Mouse (Mus musculus) embryonic facial prominence, embryonic 14.5 days (tissue): ENCODE results near the gene Cntnap5a. TPM values are rescaled to one million over a fixed set of nuclear protein-coding genes. Genes with fewer than 3 reads are reported as not detected.

Source experiments
- ATAC-seq: fragments of 200-750 bp; cut with Nextera tagmentation; 2 replicates; pipeline ENCODE4 v1.8.0; 2017; ENCODE audit warnings: low read depth, moderate number of reproducible peaks, moderate TSS enrichment
- DNase-seq: peaks from one replicate; pipeline ENCODE4 v3.0.0-alpha.2; 2015; ENCODE audit warnings: low spot score
- H3K27ac ChIP-seq: fragments of 300-500 bp; sonication (generic); replicated peaks from 2 replicates; pipeline ENCODE4 v1.5.1; 2014; ENCODE audit warnings: low read depth, mild to moderate bottlenecking, low read length, moderate library complexity
- H3K27me3 ChIP-seq: fragments of 300-500 bp; sonication (generic); replicated peaks from 2 replicates; pipeline ENCODE4 v1.6.1; 2014; ENCODE audit warnings: low read length; ENCODE audit not compliant: control insufficient read depth, insufficient read depth
- H3K36me3 ChIP-seq: fragments of 300-500 bp; sonication (generic); 2 replicates; pipeline ENCODE4 v1.6.1; 2014; ENCODE audit warnings: low read length, mixed read lengths; ENCODE audit not compliant: control insufficient read depth, insufficient read depth
- H3K4me1 ChIP-seq: fragments of 300-500 bp; sonication (generic); 2 replicates; pipeline ENCODE4 v1.6.1; 2014; ENCODE audit warnings: antibody characterized with exemption, low read length; ENCODE audit not compliant: control insufficient read depth, insufficient read depth
- H3K4me2 ChIP-seq: fragments of 300-500 bp; sonication (generic); 2 replicates; pipeline ENCODE4 v1.6.1; 2014; ENCODE audit warnings: low read depth, mild to moderate bottlenecking, low read length, moderate library complexity, mixed read lengths
- H3K4me3 ChIP-seq: fragments of 300-500 bp; sonication (generic); 2 replicates; pipeline ENCODE4 v1.5.1; 2014; ENCODE audit warnings: low read depth, mild to moderate bottlenecking, low read length
- H3K9ac ChIP-seq: fragments of 300-500 bp; sonication (generic); 2 replicates; pipeline ENCODE4 v1.6.1; 2014; ENCODE audit warnings: low read depth, mild to moderate bottlenecking, low read length, moderate library complexity, mixed read lengths
- H3K9me3 ChIP-seq: fragments of 300-500 bp; sonication (generic); 2 replicates; pipeline ENCODE4 v1.6.1; 2016; ENCODE audit warnings: low read length; ENCODE audit not compliant: control insufficient read depth
- WGBS: fragments of 180-500 bp; shearing (Covaris S2); extraction: QIAGEN DNeasy Blood & Tissue Kit; methylation state at CpG from one replicate; pipeline ENCODE4 v1.1.7; 2014; 5-methylcytosine and 5-hydroxymethylcytosine counted together
- polyA plus RNA-seq: library from polyadenylated mRNA; unstranded; fragments of >200 nt; fragmentation: Nextera tagmentation; extraction: Ambion mirVana; gene quantifications from 2 replicates; pipeline ENCODE4 v1.2.1, GENCODE M21; 2014

Gene Cntnap5a
- polyA plus RNA-seq, 1 experiment from 2014 or later: 0.04 TPM

- DNase-seq: no peak
- Histone ChIP-seq H3K36me3 (no peaks in the 10 kb centered on the region), H3K9ac (no peak overlapping the region), H3K4me3 (no peak overlapping the region), H3K27me3 (no peaks in the 10 kb centered on the region), H3K9me3 (no peaks in the 10 kb centered on the region), H3K4me1 (no peaks in the 10 kb centered on the region), H3K4me2 (no peak overlapping the region), H3K27ac (no peak overlapping the region)
- WGBS: 39% methylated on average over 2 of the region's 2 CpGs
- ATAC-seq: no peak
These were observed 681.0 kb downstream of the Cntnap5a start for GRCm38 (mm10) chr1:116365606-116366005.

- Histone ChIP-seq H3K36me3 (no peaks in the 10 kb centered on the region), H3K9me3 (no peaks in the 10 kb centered on the region), H3K4me2 (no peak overlapping the region), H3K4me3 (no peak overlapping the region), H3K27ac (no peak overlapping the region), H3K27me3 (no peaks in the 10 kb centered on the region), H3K4me1 (no peaks in the 10 kb centered on the region), H3K9ac (no peak overlapping the region)
- no peak for ATAC-seq
- WGBS: 21% methylated on average over 2 of the region's 2 CpGs
- no peak for DNase-seq
These were observed 681.6 kb downstream of the Cntnap5a start for GRCm38 (mm10) chr1:116366171-116366570.

- no peaks in the 10 kb centered on the region for H3K36me3 ChIP-seq
- no peaks in the 10 kb centered on the region for H3K27me3 ChIP-seq
- peak; percentile 4 for DNase-seq
- no peak overlapping the region for H3K27ac ChIP-seq
- H3K4me3 ChIP-seq: no peak overlapping the region
- no peak for ATAC-seq
- no peaks in the 10 kb centered on the region for H3K4me1 ChIP-seq
- no peak overlapping the region for H3K9ac ChIP-seq
- no peaks in the 10 kb centered on the region for H3K9me3 ChIP-seq
- H3K4me2 ChIP-seq: no peak overlapping the region
These were observed 682.2 kb downstream of the Cntnap5a start for GRCm38 (mm10) chr1:116366806-116367205.

- DNase-seq (no peak), ATAC-seq (no peak)
- 43% methylated on average over 7 of the region's 7 CpGs for whole genome bisulfite sequencing
- Histone ChIP-seq H3K36me3 (no peaks in the 10 kb centered on the region), H3K4me1 (no peaks in the 10 kb centered on the region), H3K9ac (no peak overlapping the region), H3K4me3 (no peak overlapping the region), H3K27me3 (no peaks in the 10 kb centered on the region), H3K27ac (no peak overlapping the region), H3K9me3 (no peaks in the 10 kb centered on the region), H3K4me2 (no peak overlapping the region)
These were observed 683.0 kb downstream of the Cntnap5a start for GRCm38 (mm10) chr1:116367572-116367971.

GRCm38 (mm10) chr1:116370817-116371216 is 686.3 kb downstream of the Cntnap5a start:
- ATAC-seq (no peak), DNase-seq (no peak)
- Histone ChIP-seq H3K4me3 (no peak overlapping the region), H3K27me3 (no peaks in the 10 kb centered on the region), H3K9me3 (no peaks in the 10 kb centered on the region), H3K4me2 (no peak overlapping the region), H3K27ac (no peak overlapping the region), H3K36me3 (no peaks in the 10 kb centered on the region), H3K4me1 (no peaks in the 10 kb centered on the region), H3K9ac (no peak overlapping the region)
- 95% methylated on average over 4 of the region's 4 CpGs for WGBS

- H3K9ac ChIP-seq: no peak overlapping the region
- DNase-seq (no peak), ATAC-seq (no peak)
These were observed 689.0 kb downstream of the Cntnap5a start for GRCm38 (mm10) chr1:116373551-116373950.

GRCm38 (mm10) chr1:116392390-116392789 is 707.8 kb downstream of the Cntnap5a start:
- no peak for ATAC-seq
- Histone ChIP-seq H3K4me3 (no peak overlapping the region), H3K4me1 (no peaks in the 10 kb centered on the region), H3K9ac (no peak overlapping the region), H3K4me2 (no peak overlapping the region), H3K36me3 (no peaks in the 10 kb centered on the region), H3K9me3 (no peaks in the 10 kb centered on the region), H3K27me3 (no peaks in the 10 kb centered on the region), H3K27ac (no peak overlapping the region)
- DNase-seq: no peak

More at GRCm38 (mm10) chr1:116373551-116373950, 689.0 kb downstream of the Cntnap5a start:
- Histone ChIP-seq H3K4me1 (no peaks in the 10 kb centered on the region), H3K9me3 (no peaks in the 10 kb centered on the region), H3K27ac (no peak overlapping the region), H3K27me3 (no peaks in the 10 kb centered on the region), H3K36me3 (no peaks in the 10 kb centered on the region), H3K4me3 (no peak overlapping the region), H3K4me2 (no peak overlapping the region)
- WGBS: 79% methylated on average over 1 of the region's 1 CpGs

- DNase-seq: no peak
- ATAC-seq: no peak
- Histone ChIP-seq H3K4me3 (no peak overlapping the region), H3K4me1 (no peaks in the 10 kb centered on the region), H3K9ac (no peak overlapping the region), H3K27ac (no peak overlapping the region), H3K27me3 (no peaks in the 10 kb centered on the region), H3K4me2 (no peak overlapping the region), H3K36me3 (no peaks in the 10 kb centered on the region), H3K9me3 (no peaks in the 10 kb centered on the region)
- 63% methylated on average over 1 of the region's 1 CpGs for WGBS
These were observed 717.6 kb downstream of the Cntnap5a start for GRCm38 (mm10) chr1:116401996-116402656.

GRCm38 (mm10) chr1:116409836-116410235 is 725.3 kb downstream of the Cntnap5a start:
- Histone ChIP-seq H3K9ac (no peak overlapping the region), H3K4me2 (no peak overlapping the region), H3K4me3 (no peak overlapping the region), H3K27ac (no peak overlapping the region), H3K4me1 (no peaks in the 10 kb centered on the region), H3K9me3 (no peaks in the 10 kb centered on the region), H3K36me3 (no peaks in the 10 kb centered on the region), H3K27me3 (no peaks in the 10 kb centered on the region)
- ATAC-seq (no peak), DNase-seq (no peak)
- WGBS: 81% methylated on average over 1 of the region's 1 CpGs
